Mouse (Mus musculus) stomach, postnatal 0 days (tissue): ENCODE measurements around the gene Plxna3.

Experiments used
- CTCF ChIP-seq: IDR thresholded peaks from 2 replicates; pipeline ENCODE4 v1.5.1; 2016; ENCODE audit warnings: antibody characterized with exemption, low read depth, mild to moderate bottlenecking, moderate library complexity
- EP300 ChIP-seq: optimal IDR thresholded peaks from 2 replicates; pipeline ENCODE3; 2016; ENCODE audit warnings: antibody characterized with exemption

DNA sequence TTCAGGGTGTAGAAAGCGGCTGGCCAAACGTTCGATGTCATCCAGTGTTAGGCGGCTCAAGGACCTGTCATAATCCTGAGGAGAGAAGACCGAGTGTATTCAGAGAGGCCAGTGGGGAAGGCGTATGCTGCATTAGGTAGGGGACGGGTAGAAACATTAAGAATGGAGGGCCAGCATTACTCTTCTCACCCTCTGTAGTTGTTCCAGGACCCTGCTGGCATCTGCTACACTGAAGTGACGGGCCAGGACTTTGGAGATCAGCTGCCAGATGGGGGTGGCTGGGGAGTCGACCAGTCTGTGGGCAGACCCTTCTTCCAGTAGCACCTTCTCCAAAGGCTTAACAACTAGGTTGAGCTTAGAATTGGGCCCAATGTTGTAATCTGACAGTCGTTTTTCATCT, 38.6 kb downstream of the Plxna3 start:
- TF ChIP-seq EP300 (no peak), CTCF (no peak)
